Mouse (Mus musculus): Measurements from ENCODE around the gene Scn8a. TPM values are rescaled to one million over a fixed set of nuclear protein-coding genes. Genes with fewer than 3 reads are reported as not detected.
A peak's percentile ranks its signal among the peaks of the same experiment; 100 is the strongest.

Scn8a gene
- polyA plus RNA-seq, 1 experiment from 2014 or later, result 23.0 TPM

DNA sequence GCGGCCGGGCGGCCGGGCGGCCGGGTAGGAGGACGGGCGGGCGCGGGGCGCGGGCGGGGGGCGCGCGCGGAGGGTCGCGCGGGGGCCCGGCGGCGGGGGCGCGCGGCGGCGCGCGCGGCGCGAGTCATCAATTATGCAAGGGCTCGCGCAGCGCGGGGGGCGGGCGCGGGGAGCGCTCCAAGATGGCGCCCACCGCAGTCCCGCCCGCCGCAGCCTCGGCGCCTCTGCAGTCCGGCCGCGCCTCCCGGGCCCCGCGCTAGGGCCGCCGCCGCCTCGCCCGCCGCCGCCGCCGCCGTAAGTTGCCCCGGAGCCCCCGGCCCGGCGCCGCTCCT, 1.1 kb downstream of the Scn8a start:
- Histone ChIP-seq H3K9me3 (ENCODE audit: control insufficient read depth, low read length) (no peaks in the 10 kb centered on the region), H3K4me1 (replicated peaks; ENCODE audit: control insufficient read depth, insufficient read depth, low read length) (peaks cover 25% of the 10 kb centered on the region), H3K9ac (replicated peaks; ENCODE audit: low read depth, low read length) (peak overlapping the region; percentile 92), H3K27me3 (replicated peaks; ENCODE audit: control insufficient read depth, insufficient read depth, low read length) (peaks cover 3% of the 10 kb centered on the region; the same call in 1 of the 2 replicates), H3K27ac (ENCODE audit: low read length) (peak overlapping the region; percentile 81), H3K36me3 (ENCODE audit: control insufficient read depth, insufficient read depth) (no peaks in the 10 kb centered on the region), H3K4me3 (replicated peaks; ENCODE audit: low read length) (peak overlapping the region; percentile 83), H3K4me2 (ENCODE audit: low read length) (peak overlapping the region; percentile 79)
- peak; percentile 80 for ATAC-seq
- 0% methylated on average over 16 of the region's 69 CpGs for WGBS

- peaks cover 25% of the 10 kb centered on the region for H3K4me1 ChIP-seq (replicated peaks; ENCODE audit: control insufficient read depth, insufficient read depth, low read length)
- peaks cover 3% of the 10 kb centered on the region; the same call in 1 of the 2 replicates for H3K27me3 ChIP-seq (replicated peaks; ENCODE audit: control insufficient read depth, insufficient read depth, low read length)
- peak overlapping the region; percentile 79 for H3K4me2 ChIP-seq (ENCODE audit: low read length)
- no peaks in the 10 kb centered on the region for H3K36me3 ChIP-seq (ENCODE audit: control insufficient read depth, insufficient read depth)
- peak; percentile 68 for ATAC-seq
- H3K27ac ChIP-seq (ENCODE audit: low read length), result peak overlapping the region; percentile 81
- no peaks in the 10 kb centered on the region for H3K9me3 ChIP-seq (ENCODE audit: control insufficient read depth, low read length)
- H3K4me3 ChIP-seq (replicated peaks; ENCODE audit: low read length), result peak overlapping the region; percentile 83
- H3K9ac ChIP-seq (replicated peaks; ENCODE audit: low read depth, low read length), result peak overlapping the region; percentile 92
- under 1% methylated on average over 49 of the region's 53 CpGs for WGBS
Observed at GRCm38 (mm10) chr15:100871107-100872011, 1.7 kb downstream of the Scn8a start.

DNA sequence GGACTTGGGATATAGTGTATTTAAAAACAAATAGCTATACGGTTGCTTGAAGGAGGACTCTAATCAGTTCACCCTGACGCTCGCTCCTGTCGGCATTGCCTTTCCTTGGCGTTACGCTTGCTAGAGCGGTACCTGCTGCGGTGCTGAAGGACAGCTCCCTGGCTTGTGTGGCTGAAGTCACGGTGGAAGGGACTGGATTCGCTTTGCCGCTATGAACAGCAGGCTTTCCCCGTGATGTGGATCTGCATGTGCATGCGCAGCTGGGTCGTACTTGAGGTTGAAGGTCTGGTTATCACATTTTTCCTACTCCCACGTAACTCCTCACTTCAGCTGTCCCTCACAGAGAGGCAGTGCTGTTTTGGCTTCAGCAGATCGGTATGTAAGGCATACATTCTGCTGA, 3.5 kb downstream of the Scn8a start:
- Histone ChIP-seq H3K27me3 (replicated peaks; ENCODE audit: control insufficient read depth, insufficient read depth, low read length) (peaks cover 3% of the 10 kb centered on the region; the same call in 1 of the 2 replicates), H3K9me3 (ENCODE audit: control insufficient read depth, low read length) (no peaks in the 10 kb centered on the region), H3K36me3 (ENCODE audit: control insufficient read depth, insufficient read depth) (no peaks in the 10 kb centered on the region), H3K4me1 (replicated peaks; ENCODE audit: control insufficient read depth, insufficient read depth, low read length) (peaks cover 25% of the 10 kb centered on the region), H3K4me3 (replicated peaks; ENCODE audit: low read length) (peak overlapping the region; percentile 83), H3K9ac (replicated peaks; ENCODE audit: low read depth, low read length) (peak overlapping the region; percentile 44; the same call in 1 of the 2 replicates), H3K4me2 (ENCODE audit: low read length) (peak overlapping the region; percentile 79), H3K27ac (ENCODE audit: low read length) (no peak overlapping the region)
- WGBS, result 5% methylated on average over 16 of the region's 16 CpGs
- ATAC-seq, result no peak

DNA sequence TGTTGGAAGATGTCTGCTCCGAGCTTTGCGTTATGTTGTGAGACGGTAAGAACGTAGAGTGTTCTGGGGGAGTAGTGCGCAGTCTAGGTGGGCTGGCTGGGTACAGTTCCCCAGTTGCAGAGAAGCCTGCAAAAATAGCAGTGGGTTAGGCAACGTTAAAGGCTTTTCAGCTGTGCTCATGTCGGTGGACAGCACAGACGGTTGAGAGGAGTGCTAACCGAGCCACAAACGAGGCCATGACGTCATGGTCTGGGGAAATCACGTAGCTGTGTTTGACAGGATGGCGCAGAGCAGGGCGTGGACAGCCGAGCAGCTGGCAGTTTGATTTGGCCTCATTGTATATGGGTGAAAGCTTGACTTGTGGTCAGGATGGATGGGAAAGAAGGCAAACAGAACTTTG, 9.4 kb downstream of the Scn8a start:
- Histone ChIP-seq H3K27ac (ENCODE audit: low read length) (no peak overlapping the region), H3K27me3 (replicated peaks; ENCODE audit: control insufficient read depth, insufficient read depth, low read length) (no peaks in the 10 kb centered on the region), H3K4me2 (ENCODE audit: low read length) (no peak overlapping the region), H3K9ac (replicated peaks; ENCODE audit: low read depth, low read length) (no peak overlapping the region), H3K4me3 (replicated peaks; ENCODE audit: low read length) (no peak overlapping the region), H3K4me1 (replicated peaks; ENCODE audit: control insufficient read depth, insufficient read depth, low read length) (peaks cover 2% of the 10 kb centered on the region; the same call in 1 of the 2 replicates), H3K36me3 (ENCODE audit: control insufficient read depth, insufficient read depth) (no peaks in the 10 kb centered on the region), H3K9me3 (ENCODE audit: control insufficient read depth, low read length) (no peaks in the 10 kb centered on the region)
- WGBS, result 49% methylated on average over 15 of the region's 15 CpGs
- no peak for ATAC-seq

GRCm38 (mm10) chr15:100881385-100881784, 11.7 kb downstream of the Scn8a start:
- Histone ChIP-seq H3K4me2 (ENCODE audit: low read length) (no peak overlapping the region), H3K9me3 (ENCODE audit: control insufficient read depth, low read length) (no peaks in the 10 kb centered on the region), H3K9ac (replicated peaks; ENCODE audit: low read depth, low read length) (no peak overlapping the region), H3K4me1 (replicated peaks; ENCODE audit: control insufficient read depth, insufficient read depth, low read length) (peaks cover 5% of the 10 kb centered on the region), H3K27me3 (replicated peaks; ENCODE audit: control insufficient read depth, insufficient read depth, low read length) (no peaks in the 10 kb centered on the region), H3K36me3 (ENCODE audit: control insufficient read depth, insufficient read depth) (no peaks in the 10 kb centered on the region), H3K27ac (ENCODE audit: low read length) (no peak overlapping the region), H3K4me3 (replicated peaks; ENCODE audit: low read length) (no peak overlapping the region)
- ATAC-seq, result no peak
- WGBS, result 79% methylated on average over 5 of the region's 5 CpGs

GRCm38 (mm10) chr15:100884481-100884880, 14.8 kb downstream of the Scn8a start:
- no peak overlapping the region for H3K4me2 ChIP-seq (ENCODE audit: low read length)
- ATAC-seq, result no peak
- 71% methylated on average over 6 of the region's 6 CpGs for WGBS

GRCm38 (mm10) chr15:100891962-100892361, 22.3 kb downstream of the Scn8a start:
- Histone ChIP-seq H3K36me3 (ENCODE audit: control insufficient read depth, insufficient read depth) (0 out of 2 replicates have a peak, but pooled peaks cover 5% of the 10 kb centered on the region), H3K9ac (replicated peaks; ENCODE audit: low read depth, low read length) (no peak overlapping the region), H3K27ac (ENCODE audit: low read length) (no peak overlapping the region), H3K27me3 (replicated peaks; ENCODE audit: control insufficient read depth, insufficient read depth, low read length) (no peaks in the 10 kb centered on the region), H3K9me3 (ENCODE audit: control insufficient read depth, low read length) (peaks cover 10% of the 10 kb centered on the region), H3K4me1 (replicated peaks; ENCODE audit: control insufficient read depth, insufficient read depth, low read length) (no peaks in the 10 kb centered on the region), H3K4me3 (replicated peaks; ENCODE audit: low read length) (no peak overlapping the region), H3K4me2 (ENCODE audit: low read length) (no peak overlapping the region)
- WGBS, result 62% methylated on average over 13 of the region's 13 CpGs
- no peak for ATAC-seq

More at GRCm38 (mm10) chr15:100884481-100884880, 14.8 kb downstream of the Scn8a start:
- no peaks in the 10 kb centered on the region for H3K9me3 ChIP-seq (ENCODE audit: control insufficient read depth, low read length)
- no peaks in the 10 kb centered on the region for H3K27me3 ChIP-seq (replicated peaks; ENCODE audit: control insufficient read depth, insufficient read depth, low read length)
- no peak overlapping the region; the same call in 1 of the 2 replicates for H3K27ac ChIP-seq (ENCODE audit: low read length)
- no peaks in the 10 kb centered on the region for H3K36me3 ChIP-seq (ENCODE audit: control insufficient read depth, insufficient read depth)
- H3K4me3 ChIP-seq (replicated peaks; ENCODE audit: low read length), result no peak overlapping the region
- H3K9ac ChIP-seq (replicated peaks; ENCODE audit: low read depth, low read length), result no peak overlapping the region
- peaks cover 2% of the 10 kb centered on the region; the same call in 1 of the 2 replicates for H3K4me1 ChIP-seq (replicated peaks; ENCODE audit: control insufficient read depth, insufficient read depth, low read length)

DNA sequence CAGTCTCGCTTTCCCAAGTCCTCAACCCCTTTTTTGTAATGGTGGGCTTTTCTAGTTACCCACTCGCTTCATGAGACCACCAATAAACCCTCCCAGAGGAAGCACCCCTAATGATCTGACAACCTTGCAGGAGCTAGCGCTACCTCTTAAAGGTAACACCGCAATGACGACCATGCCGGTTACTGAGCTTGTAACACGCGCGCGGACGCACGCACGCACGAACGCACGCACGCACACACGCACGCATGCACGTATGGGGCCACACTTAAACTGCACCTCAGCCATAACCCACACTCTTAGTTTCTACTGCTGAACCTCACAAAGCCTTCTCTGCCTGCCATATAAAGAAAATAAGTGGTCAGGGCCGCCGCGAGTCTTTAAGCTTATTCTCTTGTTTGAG, 26.8 kb downstream of the Scn8a start:
- 0 out of 2 replicates have a peak, but pooled peaks cover 6% of the 10 kb centered on the region for H3K36me3 ChIP-seq (ENCODE audit: control insufficient read depth, insufficient read depth)
- H3K4me2 ChIP-seq (ENCODE audit: low read length), result no peak overlapping the region
- WGBS, result 99% methylated on average over 23 of the region's 23 CpGs
- no peak overlapping the region for H3K27ac ChIP-seq (ENCODE audit: low read length)
- H3K9me3 ChIP-seq (ENCODE audit: control insufficient read depth, low read length), result peaks cover 10% of the 10 kb centered on the region
- H3K4me3 ChIP-seq (replicated peaks; ENCODE audit: low read length), result no peak overlapping the region
- no peaks in the 10 kb centered on the region for H3K4me1 ChIP-seq (replicated peaks; ENCODE audit: control insufficient read depth, insufficient read depth, low read length)
- no peak for ATAC-seq
- no peak overlapping the region for H3K9ac ChIP-seq (replicated peaks; ENCODE audit: low read depth, low read length)
- no peaks in the 10 kb centered on the region for H3K27me3 ChIP-seq (replicated peaks; ENCODE audit: control insufficient read depth, insufficient read depth, low read length)

DNA sequence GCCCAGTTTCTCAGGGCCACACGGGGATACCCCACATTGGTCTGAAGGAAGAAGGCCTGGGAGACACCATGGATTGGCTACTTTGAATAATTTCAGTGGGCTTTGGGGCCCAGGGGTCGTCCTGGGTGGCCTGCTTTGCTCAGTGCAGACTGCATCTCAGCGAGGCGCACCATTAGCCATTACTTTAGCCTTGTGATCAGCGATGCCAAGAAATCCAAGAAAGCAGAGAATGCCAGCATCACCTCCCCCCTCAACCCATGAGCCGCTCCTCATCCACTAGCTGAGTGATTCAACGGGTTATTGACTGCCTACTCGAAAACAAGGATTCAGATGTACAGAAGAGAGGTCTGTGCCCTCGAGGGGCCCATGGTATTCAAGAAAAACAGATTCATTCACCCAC, 34.2 kb downstream of the Scn8a start:
- Histone ChIP-seq H3K4me3 (replicated peaks; ENCODE audit: low read length) (no peak overlapping the region), H3K9me3 (ENCODE audit: control insufficient read depth, low read length) (no peaks in the 10 kb centered on the region), H3K27me3 (replicated peaks; ENCODE audit: control insufficient read depth, insufficient read depth, low read length) (no peaks in the 10 kb centered on the region), H3K9ac (replicated peaks; ENCODE audit: low read depth, low read length) (no peak overlapping the region), H3K36me3 (ENCODE audit: control insufficient read depth, insufficient read depth) (0 out of 2 replicates have a peak, but pooled peaks cover 2% of the 10 kb centered on the region), H3K27ac (ENCODE audit: low read length) (no peak overlapping the region), H3K4me2 (ENCODE audit: low read length) (no peak overlapping the region), H3K4me1 (replicated peaks; ENCODE audit: control insufficient read depth, insufficient read depth, low read length) (peaks cover under 1% of the 10 kb centered on the region; the same call in 1 of the 2 replicates)
- 49% methylated on average over 9 of the region's 9 CpGs for WGBS
- ATAC-seq, result no peak
